Mouse (Mus musculus) E14TG2a.4 (cell line): ENCODE measurements around the gene Thrb.

Experiments used
- H3K27me3 ChIP-seq: 2 replicates; pipeline ENCODE4 v1.6.1; 2014; ENCODE audit warnings: low read length, control low read depth; ENCODE audit not compliant: insufficient read depth
- H3K36me3 ChIP-seq: 2 replicates; pipeline ENCODE4 v1.6.1; 2014; ENCODE audit warnings: low read length, control low read depth; ENCODE audit not compliant: insufficient read depth
- H3K4me1 ChIP-seq: replicated peaks from 2 replicates; pipeline ENCODE4 v1.6.1; 2014; ENCODE audit warnings: low read depth, low read length, control low read depth
- H3K4me3 ChIP-seq: replicated peaks from 2 replicates; pipeline ENCODE4 v1.5.1; 2014; ENCODE audit warnings: mild to moderate bottlenecking, low read length
- H3K9me3 ChIP-seq: 2 replicates; pipeline ENCODE4 v1.6.1; 2014; ENCODE audit warnings: low read length, control low read depth
- CTCF ChIP-seq: conservative IDR thresholded peaks from 2 replicates; pipeline ENCODE4 v1.5.1; 2014; ENCODE audit warnings: low read length
- NANOG ChIP-seq: IDR thresholded peaks from 2 replicates; pipeline ENCODE4 v1.6.1; 2014; ENCODE audit warnings: borderline replicate concordance, low read length, mixed read lengths
- POU5F1 ChIP-seq: IDR thresholded peaks from 2 replicates; pipeline ENCODE4 v1.6.1; 2014; ENCODE audit warnings: low read length, borderline replicate concordance

The Thrb gene

DNA sequence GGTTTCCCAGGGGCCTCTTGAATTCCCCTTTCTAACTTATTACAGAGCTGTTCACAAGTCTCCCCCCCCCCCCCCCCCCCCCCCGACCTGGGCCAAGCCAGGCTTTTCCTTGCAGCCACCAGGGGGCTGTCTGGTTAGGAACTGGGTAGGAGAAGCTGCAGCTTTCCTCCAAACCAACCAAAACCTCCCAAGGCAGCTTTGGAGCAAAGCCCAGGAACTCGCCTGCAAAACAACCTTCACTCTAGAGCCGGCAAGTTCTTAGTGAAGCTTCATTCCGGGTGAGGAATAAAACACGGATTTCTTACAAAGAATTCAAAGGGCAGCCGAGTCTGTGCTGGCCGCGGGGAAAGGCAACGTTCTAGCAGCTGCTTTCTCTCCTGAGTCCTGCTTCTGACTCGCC lies 1.0 kb upstream of the Thrb start:
- Histone ChIP-seq H3K9me3 (no peaks in the 10 kb centered on the region), H3K4me1 (peaks cover 15% of the 10 kb centered on the region), H3K36me3 (no peaks in the 10 kb centered on the region), H3K4me3 (no peak overlapping the region), H3K27me3 (peaks cover 38% of the 10 kb centered on the region)
- TF ChIP-seq NANOG (no peak), CTCF (peak; percentile 18; the same call in 1 of the 2 replicates), POU5F1 (no peak)

DNA sequence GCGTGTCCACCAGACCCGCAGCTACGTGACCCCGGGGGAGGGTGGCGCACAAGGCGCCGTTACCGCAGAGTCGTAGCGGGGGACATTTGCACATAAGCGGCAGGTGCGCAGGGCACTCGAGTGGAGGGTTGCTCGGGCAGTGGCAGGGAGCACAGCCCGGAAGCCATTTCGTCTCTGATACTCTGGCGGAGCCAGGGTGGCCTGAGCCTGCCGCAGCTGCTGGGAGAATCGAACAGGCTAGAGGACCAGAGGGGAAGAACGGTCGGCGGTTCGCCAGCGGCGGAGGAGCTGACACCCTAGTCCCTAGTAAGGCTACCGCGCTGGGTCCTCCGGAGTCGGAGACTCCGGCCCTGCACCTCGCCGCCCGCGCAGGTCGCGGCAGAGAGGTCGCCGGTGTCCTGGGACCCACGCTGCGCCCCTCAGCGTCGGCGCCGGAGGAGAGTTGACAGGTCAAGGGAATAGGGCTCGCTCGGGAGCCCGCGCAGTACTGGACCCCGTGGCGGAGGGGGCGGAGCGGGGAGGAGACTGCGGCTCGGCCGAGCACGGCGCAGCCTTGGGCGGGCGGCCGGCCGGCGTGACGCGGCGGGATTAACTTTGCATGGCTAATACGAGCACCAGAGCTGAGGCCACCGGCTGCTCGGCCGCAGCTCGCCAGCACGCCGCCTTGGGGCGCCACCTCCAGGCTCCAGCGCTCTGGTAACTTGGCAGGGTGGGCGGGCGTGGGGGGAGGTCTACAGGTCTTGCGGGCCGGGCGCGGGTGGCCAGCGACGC lies 453 bp downstream of the Thrb start:
- TF ChIP-seq POU5F1 (no peak), CTCF (no peak), NANOG (no peak)
- H3K4me1 ChIP-seq, result peaks cover 15% of the 10 kb centered on the region
- H3K4me3 ChIP-seq, result peak overlapping the region; percentile 86
- no peaks in the 10 kb centered on the region for H3K36me3 ChIP-seq
- H3K27me3 ChIP-seq, result peaks cover 42% of the 10 kb centered on the region
- H3K9me3 ChIP-seq, result no peaks in the 10 kb centered on the region

DNA sequence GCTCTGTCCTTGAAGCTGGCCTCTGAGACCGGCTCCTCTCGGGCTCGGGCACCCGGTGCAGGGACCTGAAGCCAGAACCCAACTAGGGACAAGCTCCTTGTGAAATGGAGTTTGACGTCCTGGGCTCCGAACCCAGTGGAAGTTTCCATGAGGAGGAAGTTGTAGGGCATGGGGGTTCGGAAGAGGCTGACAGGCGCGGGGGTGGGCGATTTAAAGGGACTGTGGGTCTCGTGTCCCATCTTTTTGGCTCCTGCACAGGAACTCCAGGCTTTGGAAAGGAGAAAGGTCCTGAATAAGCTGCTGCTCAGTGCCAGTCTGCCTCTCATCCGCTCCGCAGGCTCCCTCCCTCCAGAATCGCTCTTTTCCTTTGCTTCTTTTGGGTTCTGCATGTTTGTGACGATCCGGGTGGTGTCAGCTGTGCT lies 1.1 kb downstream of the Thrb start:
- Histone ChIP-seq H3K4me1 (peaks cover 15% of the 10 kb centered on the region), H3K4me3 (peak overlapping the region; percentile 86), H3K9me3 (no peaks in the 10 kb centered on the region), H3K27me3 (peaks cover 42% of the 10 kb centered on the region), H3K36me3 (no peaks in the 10 kb centered on the region)
- TF ChIP-seq NANOG (no peak), CTCF (no peak), POU5F1 (no peak)

DNA sequence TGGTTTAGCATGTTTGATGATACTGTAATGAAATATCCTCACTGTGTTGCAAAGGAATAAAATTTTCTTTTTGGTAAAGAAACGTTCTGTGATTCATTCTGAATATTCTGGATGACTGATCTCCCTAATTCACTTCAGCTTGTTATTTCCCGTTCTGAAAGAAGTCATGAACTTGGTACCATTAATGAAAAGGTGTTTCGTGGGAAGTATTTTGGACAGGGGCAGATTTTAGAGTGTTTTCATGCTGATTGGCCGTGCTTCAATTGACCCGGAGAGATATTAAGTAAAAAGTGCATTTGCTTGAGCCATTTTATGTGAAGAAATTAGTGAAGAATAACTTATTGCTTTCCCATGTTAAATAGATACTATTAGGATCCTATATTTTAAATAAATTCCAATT lies 2.0 kb downstream of the Thrb start:
- H3K4me1 ChIP-seq, result peaks cover 15% of the 10 kb centered on the region
- no peaks in the 10 kb centered on the region for H3K36me3 ChIP-seq
- H3K4me3 ChIP-seq, result no peak overlapping the region
- no peaks in the 10 kb centered on the region for H3K9me3 ChIP-seq
- TF ChIP-seq CTCF (no peak), POU5F1 (no peak), NANOG (no peak)
- peaks cover 42% of the 10 kb centered on the region for H3K27me3 ChIP-seq

DNA sequence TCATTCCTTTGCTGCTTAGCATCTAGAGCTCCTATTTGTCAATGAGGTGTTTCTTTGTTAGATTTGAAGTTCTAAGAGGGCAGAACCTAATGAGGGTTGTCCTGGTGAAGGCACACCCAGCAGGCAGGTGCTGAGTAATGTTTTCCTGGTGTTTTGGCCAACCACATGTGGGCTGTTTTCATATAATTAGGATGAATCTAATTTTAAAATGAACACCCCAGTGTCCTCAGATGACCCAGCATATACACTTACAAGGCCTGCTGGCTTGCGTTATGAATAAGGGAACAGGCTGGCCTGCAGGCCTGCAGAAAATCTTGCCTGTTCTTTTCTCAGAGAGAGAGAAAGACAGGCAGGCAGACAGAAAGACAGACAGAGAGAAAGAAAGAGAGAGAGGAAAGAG lies 14.3 kb downstream of the Thrb start:
- no peaks in the 10 kb centered on the region for H3K27me3 ChIP-seq
- H3K9me3 ChIP-seq, result no peaks in the 10 kb centered on the region
- TF ChIP-seq NANOG, result no peak
- TF ChIP-seq POU5F1, result no peak
- no peak for TF ChIP-seq CTCF
- H3K4me1 ChIP-seq, result no peaks in the 10 kb centered on the region
- no peak overlapping the region for H3K4me3 ChIP-seq
- no peaks in the 10 kb centered on the region for H3K36me3 ChIP-seq

DNA sequence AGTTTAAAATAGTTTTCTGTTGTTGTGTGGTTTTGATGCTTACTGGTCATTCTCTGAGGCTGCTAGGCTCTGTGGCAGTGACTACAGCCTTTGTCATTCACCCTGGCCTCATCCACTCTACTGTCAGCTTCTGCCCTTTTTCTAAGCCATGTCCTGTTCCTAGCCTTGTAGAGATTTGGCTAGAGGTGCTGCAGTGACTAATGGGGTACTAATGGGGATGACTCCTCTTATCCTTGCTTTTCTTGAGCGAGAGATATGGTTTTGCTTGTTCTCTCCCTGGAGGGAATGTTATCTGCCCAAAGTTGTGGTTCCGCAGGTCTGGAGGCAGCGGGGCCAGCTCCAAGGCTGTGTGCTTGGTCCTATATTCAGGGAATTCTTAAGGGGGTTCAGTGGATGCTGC lies 15.2 kb downstream of the Thrb start:
- H3K27me3 ChIP-seq, result no peaks in the 10 kb centered on the region
- no peaks in the 10 kb centered on the region for H3K4me1 ChIP-seq
- H3K9me3 ChIP-seq, result no peaks in the 10 kb centered on the region
- H3K36me3 ChIP-seq, result no peaks in the 10 kb centered on the region
- no peak overlapping the region for H3K4me3 ChIP-seq
- TF ChIP-seq NANOG (no peak), CTCF (no peak), POU5F1 (no peak)

DNA sequence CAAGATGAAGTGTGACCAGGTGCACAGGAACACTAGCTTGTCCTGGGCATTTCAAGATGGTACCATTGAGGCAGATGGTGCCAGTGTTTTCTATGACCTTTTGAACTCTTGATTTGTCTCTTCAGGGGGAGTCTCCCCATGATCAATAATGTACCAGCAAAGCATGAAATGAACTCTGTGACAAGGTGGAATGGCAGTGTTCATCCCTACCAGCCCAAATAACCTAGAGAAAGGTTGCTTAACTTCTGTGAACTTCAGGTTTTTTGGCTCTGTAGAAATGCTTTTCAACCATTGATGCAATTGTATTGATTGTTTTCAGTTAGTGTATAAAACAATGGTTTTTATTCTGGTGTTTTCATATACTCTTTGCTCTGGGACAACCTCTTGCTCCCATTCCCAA lies 21.4 kb downstream of the Thrb start:
- H3K36me3 ChIP-seq, result no peaks in the 10 kb centered on the region

DNA sequence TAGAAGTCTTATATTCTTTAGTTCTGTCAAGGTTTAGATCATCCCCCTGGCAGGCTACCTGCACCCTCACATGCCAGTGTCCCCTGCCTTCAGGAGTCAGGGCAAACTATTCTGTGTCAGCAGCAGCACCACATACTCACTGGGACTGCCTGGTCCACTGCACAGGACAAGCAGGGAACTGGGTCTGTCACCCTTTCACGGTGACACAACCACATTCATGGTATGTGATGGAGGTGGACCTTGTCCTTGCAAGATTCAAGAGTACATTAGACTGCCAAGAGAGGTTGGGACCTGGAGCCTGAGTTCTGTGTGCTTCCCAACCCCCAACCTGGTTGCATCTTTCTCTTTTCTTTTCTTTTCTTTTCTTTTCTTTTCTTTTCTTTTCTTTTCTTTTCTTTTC lies 24.8 kb downstream of the Thrb start:
- H3K27me3 ChIP-seq, result no peaks in the 10 kb centered on the region
- no peak for TF ChIP-seq POU5F1
- no peak for TF ChIP-seq NANOG
- no peak for TF ChIP-seq CTCF
- no peaks in the 10 kb centered on the region for H3K36me3 ChIP-seq
- H3K9me3 ChIP-seq, result no peaks in the 10 kb centered on the region
- no peak overlapping the region for H3K4me3 ChIP-seq
- H3K4me1 ChIP-seq, result no peaks in the 10 kb centered on the region

More for the DNA sequence above, 21.4 kb downstream of the Thrb start:
- H3K4me1 ChIP-seq, result no peaks in the 10 kb centered on the region
- H3K4me3 ChIP-seq, result no peak overlapping the region
- no peak for TF ChIP-seq NANOG
- TF ChIP-seq POU5F1, result no peak
- no peak for TF ChIP-seq CTCF
- H3K9me3 ChIP-seq, result no peaks in the 10 kb centered on the region
- H3K27me3 ChIP-seq, result no peaks in the 10 kb centered on the region

DNA sequence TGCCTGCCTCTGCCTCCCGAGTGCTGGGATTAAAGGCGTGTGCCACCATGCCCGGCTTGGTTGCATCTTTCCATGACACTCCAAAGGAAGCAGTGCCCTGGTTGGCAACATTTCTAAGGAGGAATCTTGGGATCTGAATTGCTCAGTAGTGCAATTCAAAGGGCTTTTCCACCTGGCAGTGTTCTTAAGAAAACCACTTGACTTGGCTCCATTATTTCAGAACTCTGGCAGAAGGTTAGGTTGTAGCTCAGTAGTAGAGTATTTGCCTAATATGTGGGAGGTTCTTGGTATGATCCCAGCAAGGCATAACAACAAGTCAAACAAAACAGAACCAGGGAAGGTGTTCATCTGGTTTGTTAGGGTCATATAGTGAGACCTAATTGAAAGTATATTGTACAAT lies 25.4 kb downstream of the Thrb start:
- H3K36me3 ChIP-seq, result no peaks in the 10 kb centered on the region
- no peaks in the 10 kb centered on the region for H3K27me3 ChIP-seq
- H3K9me3 ChIP-seq, result no peaks in the 10 kb centered on the region
- no peak overlapping the region for H3K4me3 ChIP-seq
- H3K4me1 ChIP-seq, result no peaks in the 10 kb centered on the region
- TF ChIP-seq POU5F1 (no peak), NANOG (no peak), CTCF (no peak)
